Mouse (Mus musculus): ENCODE data around the gene Lrrc8b.

DNA sequence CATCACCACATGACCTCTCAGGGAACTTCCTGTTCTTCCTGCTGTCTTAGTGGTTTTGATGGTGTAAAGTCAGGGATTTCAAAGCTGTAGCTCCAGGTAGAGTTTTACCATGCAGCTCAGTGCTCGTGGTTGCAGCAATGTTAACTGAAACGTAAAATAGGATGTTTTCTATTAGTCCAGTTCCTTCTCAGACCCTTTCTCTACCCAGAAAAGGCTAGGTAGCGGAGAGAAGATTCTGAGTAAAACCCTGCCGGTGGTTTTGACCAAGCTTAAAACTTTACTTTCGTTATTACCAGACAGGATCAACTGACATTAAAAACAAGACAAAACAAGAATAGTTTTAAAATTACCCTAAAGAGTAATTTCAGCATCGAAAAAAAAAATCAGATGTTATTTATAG lies 100.0 kb downstream of the Lrrc8b start:
- TF ChIP-seq CTCF (conservative IDR thresholded peaks at IDR 0.05; ENCODE audit: low read length) (no peak), NANOG (IDR thresholded peaks at IDR 0.05; ENCODE audit: borderline replicate concordance, low read length) (no peak)

Measured in E14TG2a.4 (cell line).